Mouse (Mus musculus) C2C12 (cell line): ENCODE data around the gene Prrt1. TPM values are rescaled to one million over a fixed set of nuclear protein-coding genes. Genes with fewer than 3 reads are reported as not detected.

ENCODE experiments used
- H3K27me3 ChIP-seq: one replicate; pipeline ENCODE4 v1.6.1; 2011; ENCODE audit not compliant: control insufficient read depth, insufficient read depth, insufficient read length
- H3K36me3 ChIP-seq: one replicate; pipeline ENCODE4 v1.6.1; 2011; ENCODE audit not compliant: control insufficient read depth, insufficient read depth
- H3K4me3 ChIP-seq: one replicate; pipeline ENCODE4 v1.5.1; 2011; ENCODE audit warnings: mild to moderate bottlenecking, control low read depth; ENCODE audit not compliant: poor library complexity, insufficient read depth, severe bottlenecking
- H3K79me2 ChIP-seq: one replicate; pipeline ENCODE4 v1.6.1; 2011; ENCODE audit not compliant: control insufficient read depth, insufficient read depth
- H3K79me3 ChIP-seq: one replicate; pipeline ENCODE4 v1.6.1; 2011; ENCODE audit warnings: low read depth, control low read depth
- H3ac ChIP-seq: one replicate; pipeline ENCODE3; 2011; ENCODE audit warnings: low read depth; ENCODE audit not compliant: control insufficient read depth, insufficient read length
- CEBPB ChIP-seq: IDR thresholded peaks from one replicate; pipeline ENCODE4 v1.6.1; 2011; ENCODE audit warnings: low read depth, mild to moderate bottlenecking, control low read depth, moderate library complexity
- CTCF ChIP-seq: IDR thresholded peaks from one replicate; pipeline ENCODE4 v1.5.1; 2011; ENCODE audit not compliant: control insufficient read depth, insufficient read depth, insufficient read length
- FOSL1 ChIP-seq: IDR thresholded peaks from one replicate; pipeline ENCODE4 v1.8.0; 2011; ENCODE audit warnings: mild to moderate bottlenecking, low read length; ENCODE audit not compliant: poor library complexity, insufficient read depth, severe bottlenecking
- MAX ChIP-seq: IDR thresholded peaks from one replicate; pipeline ENCODE4 v1.6.1; 2011; ENCODE audit warnings: mild to moderate bottlenecking, control low read depth
- MYOD1 ChIP-seq: IDR thresholded peaks from one replicate; pipeline ENCODE4 v1.6.1; 2011; ENCODE audit warnings: low read depth; ENCODE audit not compliant: control insufficient read depth, insufficient read length
- MYOG ChIP-seq: IDR thresholded peaks from one replicate; pipeline ENCODE4 v1.6.1; 2011; ENCODE audit not compliant: control insufficient read depth, insufficient read length; ENCODE audit errors: extremely low read depth
- USF1 ChIP-seq: IDR thresholded peaks from one replicate; pipeline ENCODE4 v1.6.1; 2011; ENCODE audit warnings: low read depth, mild to moderate bottlenecking, control low read depth, moderate library complexity
- polyA plus RNA-seq: library from polyadenylated mRNA; unstranded; fragments of >200 nt; fragmentation: generic; extraction: Trizol; gene quantifications from one replicate; pipeline ENCODE4 v1.2.1, GENCODE M21; 2012; ENCODE audit warnings: missing spikeins

The Prrt1 gene
- polyA plus RNA-seq, 1 experiment, result not detected

DNA sequence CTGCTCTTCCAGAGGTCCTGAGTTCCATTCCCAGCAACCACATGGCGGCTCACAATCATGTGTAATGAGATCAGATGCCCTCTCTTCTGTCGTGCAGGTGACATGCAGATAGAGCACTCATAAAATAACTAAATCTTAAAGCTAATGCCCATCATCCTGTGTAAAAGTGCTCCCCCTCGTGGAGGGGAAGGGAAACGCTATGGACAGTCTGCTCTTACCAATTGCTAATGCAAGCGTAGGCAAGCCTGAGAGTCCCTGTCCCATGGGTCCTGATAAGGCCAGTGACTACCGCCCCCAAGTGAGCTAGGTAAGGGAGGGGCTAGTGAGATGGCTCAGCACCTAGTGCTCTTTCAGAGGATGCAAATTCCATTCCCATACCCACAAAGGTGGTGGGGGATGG, 10.3 kb upstream of the Prrt1 start:
- Histone ChIP-seq H3K4me3 (no peak overlapping the region), H3K79me3 (no peaks in the 10 kb centered on the region)

DNA sequence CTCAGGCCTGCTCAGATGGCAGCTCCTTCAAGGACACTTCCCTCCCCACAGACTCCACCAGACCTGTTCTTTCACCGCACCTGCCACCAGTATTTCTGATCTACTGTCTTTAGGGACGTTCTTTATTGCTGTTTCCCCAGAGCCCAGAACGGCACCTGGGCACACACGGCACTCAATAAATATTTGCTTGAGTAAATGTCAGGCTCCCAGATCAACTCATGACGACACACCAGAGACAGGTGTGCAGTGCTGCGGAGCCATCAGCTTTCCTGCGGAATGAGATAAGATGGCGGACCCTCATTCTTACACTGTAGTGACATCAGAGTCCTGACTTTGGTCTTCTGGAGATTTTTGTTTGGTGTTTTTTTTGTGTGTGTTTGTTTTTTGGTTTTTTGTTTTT, 8.3 kb upstream of the Prrt1 start:
- no peak for TF ChIP-seq CEBPB
- no peak for TF ChIP-seq CTCF
- no peak for TF ChIP-seq MYOG
- no peak for TF ChIP-seq MYOD1
- no peak for TF ChIP-seq MAX
- no peak for TF ChIP-seq USF1
- TF ChIP-seq FOSL1, result no peak
- Histone ChIP-seq H3K27me3 (no peaks in the 10 kb centered on the region), H3K4me3 (no peak overlapping the region), H3K79me3 (no peaks in the 10 kb centered on the region), H3K36me3 (no peaks in the 10 kb centered on the region), H3ac (no peak overlapping the region), H3K79me2 (no peaks in the 10 kb centered on the region)

More for the DNA sequence above, 10.3 kb upstream of the Prrt1 start:
- Histone ChIP-seq H3K27me3 (no peaks in the 10 kb centered on the region), H3K79me2 (no peaks in the 10 kb centered on the region), H3ac (no peak overlapping the region), H3K36me3 (no peaks in the 10 kb centered on the region)
- TF ChIP-seq USF1 (no peak), CTCF (peak; percentile 56)

DNA sequence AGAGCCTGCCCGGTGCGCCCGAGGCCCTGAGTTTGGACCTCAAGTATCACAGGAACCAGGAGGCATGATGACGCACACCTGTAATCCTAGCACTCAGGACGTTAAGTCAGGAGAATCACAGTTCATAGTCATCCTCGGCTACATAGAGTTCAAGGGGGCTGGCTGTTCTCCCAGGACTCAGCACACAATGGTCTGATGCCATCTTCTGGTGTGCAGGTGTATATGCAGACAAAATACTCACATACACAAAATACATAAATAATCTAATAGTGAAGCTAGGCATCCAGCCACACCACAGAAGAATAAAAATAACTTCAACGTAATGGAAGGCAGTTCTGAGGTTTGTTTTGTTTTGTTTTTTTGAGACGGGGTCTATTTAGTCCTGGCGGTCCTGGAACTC, 6.2 kb upstream of the Prrt1 start:
- H3K36me3 ChIP-seq, result no peaks in the 10 kb centered on the region
- no peak for TF ChIP-seq CTCF
- no peak for TF ChIP-seq FOSL1
- TF ChIP-seq MYOG, result no peak
- TF ChIP-seq USF1, result no peak
- TF ChIP-seq MYOD1, result no peak
- TF ChIP-seq MAX, result no peak
- no peak for TF ChIP-seq CEBPB
- no peaks in the 10 kb centered on the region for H3K27me3 ChIP-seq
- no peaks in the 10 kb centered on the region for H3K79me2 ChIP-seq
- no peak overlapping the region for H3K4me3 ChIP-seq
- H3K79me3 ChIP-seq, result no peaks in the 10 kb centered on the region
- no peak overlapping the region for H3ac ChIP-seq

DNA sequence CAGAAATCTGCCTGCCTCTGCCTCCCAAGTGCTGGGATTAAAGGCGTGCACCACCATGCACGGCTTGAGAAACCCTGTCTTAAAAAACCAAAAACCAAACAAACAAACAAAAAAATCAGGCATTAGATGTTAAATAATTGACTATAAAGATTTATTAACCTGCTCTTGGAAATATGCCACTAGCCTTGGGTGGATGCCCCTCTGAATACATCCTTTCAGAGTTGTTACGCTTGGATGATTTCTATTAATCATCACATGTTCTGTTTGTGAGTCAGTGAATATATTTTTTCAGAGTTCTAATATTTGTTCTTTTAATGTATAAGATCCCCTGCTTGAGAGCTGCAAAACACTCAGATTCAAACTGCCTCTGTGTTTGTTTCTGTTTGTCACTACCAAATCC, 4.4 kb upstream of the Prrt1 start:
- Histone ChIP-seq H3K4me3 (no peak overlapping the region), H3K27me3 (no peaks in the 10 kb centered on the region), H3K79me3 (no peaks in the 10 kb centered on the region), H3K79me2 (no peaks in the 10 kb centered on the region), H3K36me3 (no peaks in the 10 kb centered on the region), H3ac (no peak overlapping the region)
- no peak for TF ChIP-seq FOSL1

DNA sequence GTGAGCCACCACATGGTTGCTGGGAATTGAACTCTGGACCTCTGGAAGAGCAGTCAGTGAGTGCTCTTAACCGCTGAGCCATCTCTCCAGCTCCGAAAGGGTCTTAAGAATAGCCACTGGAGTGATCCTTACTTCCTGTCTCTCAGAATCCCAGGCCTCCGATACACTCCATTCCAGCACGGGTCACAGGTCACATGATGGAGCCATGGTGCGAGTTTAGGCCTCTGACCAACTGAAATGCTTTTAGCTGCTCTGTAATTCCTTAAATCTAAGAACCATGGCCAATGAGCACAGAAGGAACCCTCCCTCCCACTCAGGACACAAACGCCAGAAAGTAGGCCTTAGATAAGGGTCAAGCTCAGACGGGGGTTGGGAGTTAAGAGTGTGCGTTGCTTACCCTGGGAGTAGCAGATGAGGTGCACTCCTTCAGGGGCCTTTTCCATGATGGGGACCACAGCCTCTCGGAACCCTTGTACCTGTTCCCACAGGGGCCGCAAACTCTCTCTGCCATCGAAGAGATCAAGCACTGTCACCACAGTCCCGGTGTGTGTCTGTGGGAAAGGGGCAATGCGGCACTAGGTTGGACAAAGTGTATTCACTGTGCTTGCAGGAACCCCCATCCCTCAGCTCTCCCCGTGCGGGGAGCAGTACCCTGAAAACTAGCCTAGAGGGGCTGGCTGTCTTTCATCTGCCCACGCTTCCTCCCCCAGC, 3.1 kb upstream of the Prrt1 start:
- H3K36me3 ChIP-seq, result no peaks in the 10 kb centered on the region
- no peaks in the 10 kb centered on the region for H3K79me3 ChIP-seq
- H3K79me2 ChIP-seq, result no peaks in the 10 kb centered on the region
- H3K27me3 ChIP-seq, result peaks cover 12% of the 10 kb centered on the region
- H3K4me3 ChIP-seq, result no peak overlapping the region
- TF ChIP-seq CTCF (no peak), USF1 (no peak), MAX (no peak), MYOG (no peak), FOSL1 (no peak), MYOD1 (no peak), CEBPB (no peak)
- no peak overlapping the region for H3ac ChIP-seq

DNA sequence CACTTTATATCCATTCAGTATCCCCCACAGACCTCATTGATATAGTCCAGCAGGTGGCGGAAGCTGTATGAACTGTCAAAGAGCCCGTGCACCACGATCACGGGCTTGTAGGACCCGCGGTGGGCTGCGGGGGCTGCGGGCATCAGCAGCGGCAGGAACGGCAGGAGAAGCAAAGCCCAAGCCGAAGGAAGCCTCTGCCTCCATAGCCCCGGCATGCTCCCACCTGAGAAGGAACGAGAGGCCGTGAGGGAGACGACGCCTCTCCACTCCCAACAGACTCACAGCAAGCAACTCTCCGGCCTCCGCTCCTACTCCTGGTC, 2.6 kb upstream of the Prrt1 start:
- Histone ChIP-seq H3K4me3 (peak overlapping the region; percentile 32), H3K36me3 (no peaks in the 10 kb centered on the region), H3K79me3 (no peaks in the 10 kb centered on the region), H3K27me3 (peaks cover 17% of the 10 kb centered on the region), H3ac (peak overlapping the region; percentile 1), H3K79me2 (no peaks in the 10 kb centered on the region)
- TF ChIP-seq MYOD1, result no peak
- TF ChIP-seq CTCF, result no peak
- TF ChIP-seq MAX, result no peak
- no peak for TF ChIP-seq MYOG
- TF ChIP-seq CEBPB, result no peak
- no peak for TF ChIP-seq USF1
- no peak for TF ChIP-seq FOSL1
